ENCODE assay signal across 18 mouse cellular contexts in genomic region chr4:109939291-109939690, GRCm38 (mm10). TPM values are rescaled to one million over a fixed set of nuclear protein-coding genes. Genes with fewer than 3 reads are reported as not detected.
"Had no signal": no experiment of that assay in that cellular context is flagged by ENCODE, and none has a peak within 500 bp of the region (broad histone marks: within the 10 kb centered on the region; RNA-seq: fewer than 3 reads in every experiment).

No protein-coding gene starts in this region.

- H3K27ac ChIP-seq: layer of hippocampus, adult 2 months; limb, embryonic 10.5 days; limb, embryonic 13.5 days; liver, embryonic 12.5 days; liver, embryonic 15.5 days; lung, embryonic 15.5 days had no signal

- H3K36me3 ChIP-seq: limb, embryonic 10.5 days; lung, embryonic 15.5 days had no signal

- H3K4me1 ChIP-seq: limb, embryonic 10.5 days; limb, embryonic 13.5 days; liver, embryonic 12.5 days; liver, embryonic 15.5 days; lung, embryonic 15.5 days had no signal

- H3K9me3 ChIP-seq: limb, embryonic 10.5 days; limb, embryonic 13.5 days; liver, embryonic 12.5 days; liver, embryonic 15.5 days; lung, embryonic 15.5 days had no signal

- H3K4me3 ChIP-seq: layer of hippocampus, adult 2 months; limb, embryonic 10.5 days; limb, embryonic 13.5 days; liver, embryonic 12.5 days; liver, embryonic 15.5 days; lung, embryonic 15.5 days had no signal

- DNase-seq: kidney, adult 18-20 months; kidney, adult 9 months; kidney, postnatal 14 days; kidney, postnatal 4 days; layer of hippocampus, adult 9-11 months; liver; lung, adult 18-20 months; lung, postnatal 10 days; lung, postnatal 36 days; midbrain, embryonic 14.5 days; thymus, postnatal 25 days had no signal

- H3K27me3 ChIP-seq: limb, embryonic 13.5 days; liver, embryonic 12.5 days; liver, embryonic 15.5 days; lung, embryonic 15.5 days had no signal

- H3K9ac ChIP-seq: limb, embryonic 13.5 days; liver, embryonic 12.5 days; liver, embryonic 15.5 days; lung, embryonic 15.5 days had no signal

- ATAC-seq: liver, embryonic 12.5 days had no signal

- H3K4me2 ChIP-seq: limb, embryonic 13.5 days; liver, embryonic 12.5 days; liver, embryonic 15.5 days; lung, embryonic 15.5 days had no signal

RNA-seq across cellular contexts. Expression of gene Dmrta2, which starts 38.6 kb away (rescaled TPM):
- polyA plus RNA-seq: liver, embryonic 15.5 days; thymus, postnatal 0 days had no signal
